Mouse (Mus musculus) heart, embryonic 13.5 days (tissue): ENCODE measurements around the gene Apeh. TPM values are rescaled to one million over a fixed set of nuclear protein-coding genes. Genes with fewer than 3 reads are reported as not detected.

Source experiments
- ATAC-seq: fragments of 200-750 bp; cut with Nextera tagmentation; 2 replicates; pipeline ENCODE4 v1.8.0; 2017; ENCODE audit warnings: moderate TSS enrichment; ENCODE audit not compliant: insufficient number of reproducible peaks, low FRiP score, low TSS enrichment; ENCODE audit errors: extremely low read depth
- H3K27ac ChIP-seq: fragments of 300-500 bp; sonication (generic); replicated peaks from 2 replicates; pipeline ENCODE4 v1.5.1; 2015; ENCODE audit warnings: moderate library complexity, mild to moderate bottlenecking, inconsistent platforms
- H3K27me3 ChIP-seq: fragments of 300-500 bp; sonication (generic); replicated peaks from 2 replicates; pipeline ENCODE4 v1.6.1; 2015; ENCODE audit warnings: mild to moderate bottlenecking, inconsistent platforms
- H3K36me3 ChIP-seq: fragments of 300-500 bp; sonication (generic); 2 replicates; pipeline ENCODE4 v1.6.1; 2015; ENCODE audit warnings: mild to moderate bottlenecking, inconsistent platforms
- H3K4me1 ChIP-seq: fragments of 300-500 bp; sonication (generic); 2 replicates; pipeline ENCODE4 v1.6.1; 2015; ENCODE audit warnings: inconsistent platforms
- H3K4me2 ChIP-seq: fragments of 300-500 bp; sonication (generic); 2 replicates; pipeline ENCODE4 v1.6.1; 2015; ENCODE audit warnings: inconsistent platforms, mild to moderate bottlenecking, moderate library complexity
- H3K4me3 ChIP-seq: fragments of 300-500 bp; sonication (generic); 2 replicates; pipeline ENCODE4 v1.5.1; 2015; ENCODE audit warnings: moderate library complexity, mild to moderate bottlenecking, inconsistent platforms
- H3K9ac ChIP-seq: fragments of 300-500 bp; sonication (generic); 2 replicates; pipeline ENCODE4 v1.6.1; 2015; ENCODE audit warnings: inconsistent platforms, mild to moderate bottlenecking, moderate library complexity
- H3K9me3 ChIP-seq: fragments of 300-500 bp; sonication (generic); 2 replicates; pipeline ENCODE4 v1.6.1; 2016; ENCODE audit warnings: inconsistent platforms
- WGBS: fragments of 180-500 bp; shearing (Covaris S2); methylation state at CpG from one replicate; pipeline ENCODE4 v1.1.7; 2015; ENCODE audit warnings: mixed read lengths; 5-methylcytosine and 5-hydroxymethylcytosine counted together
- polyA plus RNA-seq: library from polyadenylated mRNA; unstranded; fragments of >200 nt; fragmentation: Nextera tagmentation; extraction: Ambion mirVana; gene quantifications from 2 replicates; pipeline ENCODE4 v1.2.1, GENCODE M21; 2015

Gene Apeh
- polyA plus RNA-seq, 1 experiment from 2014 or later: 51.3 TPM

DNA sequence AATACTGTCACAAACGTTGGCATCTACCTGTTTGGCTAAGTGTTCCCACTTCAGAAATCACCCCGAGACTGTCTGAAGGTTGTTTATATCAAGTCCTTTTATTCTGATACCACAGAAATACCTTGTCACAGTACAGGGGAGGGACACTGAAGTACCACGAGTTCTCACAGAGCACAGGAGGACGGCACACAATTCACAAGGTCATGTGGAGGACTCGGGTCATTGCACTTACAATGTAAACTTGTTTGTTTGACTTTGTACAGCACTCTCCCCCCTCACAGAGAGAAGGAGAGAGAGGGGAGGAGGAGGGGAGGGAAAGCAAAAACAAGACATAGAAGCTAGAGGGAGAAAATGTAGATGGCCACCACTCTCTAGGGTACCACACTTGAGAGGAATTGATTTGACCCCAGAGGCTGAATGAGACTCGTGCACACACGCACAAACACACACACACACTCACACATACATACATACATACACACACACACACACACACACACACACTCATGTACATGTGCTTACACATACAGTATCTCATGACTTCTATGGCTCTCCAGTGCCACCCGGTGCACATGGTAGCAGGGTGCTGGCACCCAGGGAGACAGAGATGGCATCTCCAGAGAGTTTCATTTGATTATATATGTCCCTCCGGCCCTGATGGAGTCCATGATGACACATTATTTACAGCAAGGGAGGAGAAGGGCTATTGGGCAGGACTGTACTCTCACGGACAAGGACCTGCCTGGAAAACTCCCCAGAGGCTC is 1.7 kb upstream of the Apeh start:
- peak overlapping the region; percentile 49 for H3K27ac ChIP-seq
- H3K9ac ChIP-seq: peak overlapping the region; percentile 62; the same call in 1 of the 2 replicates
- H3K36me3 ChIP-seq: peaks cover 18% of the 10 kb centered on the region
- peak overlapping the region; percentile 80; the same call in 1 of the 2 replicates for H3K4me3 ChIP-seq
- H3K27me3 ChIP-seq: no peaks in the 10 kb centered on the region
- H3K9me3 ChIP-seq: no peaks in the 10 kb centered on the region
- ATAC-seq: no peak
- peak overlapping the region; percentile 100 for H3K4me2 ChIP-seq
- H3K4me1 ChIP-seq: peaks cover 52% of the 10 kb centered on the region
- WGBS: 59% methylated on average over 10 of the region's 10 CpGs

DNA sequence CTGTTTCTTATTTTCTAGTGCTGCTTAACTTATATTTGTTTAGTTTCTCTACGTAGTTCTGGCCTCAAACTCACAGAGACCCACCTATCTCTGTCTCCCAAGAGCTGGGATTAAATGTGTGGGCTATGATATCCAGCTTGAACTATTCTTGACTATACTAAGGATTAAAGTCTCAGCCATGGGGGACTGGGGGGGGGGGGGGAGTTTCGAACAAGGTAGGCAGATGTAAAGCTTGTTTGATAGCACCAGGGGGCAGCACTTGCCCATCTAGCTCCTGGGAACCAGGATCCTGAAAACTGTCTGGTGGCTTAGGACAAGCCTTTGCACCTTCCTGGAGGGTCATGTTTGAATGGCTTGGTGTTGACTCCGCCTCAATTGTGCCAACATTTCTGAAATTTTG is 1.1 kb upstream of the Apeh start:
- Histone ChIP-seq H3K4me3 (peak overlapping the region; percentile 80), H3K9ac (peak overlapping the region; percentile 91), H3K4me1 (peaks cover 52% of the 10 kb centered on the region), H3K27me3 (no peaks in the 10 kb centered on the region), H3K27ac (peak overlapping the region; percentile 82), H3K9me3 (no peaks in the 10 kb centered on the region), H3K4me2 (peak overlapping the region; percentile 100), H3K36me3 (peaks cover 24% of the 10 kb centered on the region)
- ATAC-seq: no peak
- 10% methylated on average over 3 of the region's 3 CpGs for WGBS

DNA sequence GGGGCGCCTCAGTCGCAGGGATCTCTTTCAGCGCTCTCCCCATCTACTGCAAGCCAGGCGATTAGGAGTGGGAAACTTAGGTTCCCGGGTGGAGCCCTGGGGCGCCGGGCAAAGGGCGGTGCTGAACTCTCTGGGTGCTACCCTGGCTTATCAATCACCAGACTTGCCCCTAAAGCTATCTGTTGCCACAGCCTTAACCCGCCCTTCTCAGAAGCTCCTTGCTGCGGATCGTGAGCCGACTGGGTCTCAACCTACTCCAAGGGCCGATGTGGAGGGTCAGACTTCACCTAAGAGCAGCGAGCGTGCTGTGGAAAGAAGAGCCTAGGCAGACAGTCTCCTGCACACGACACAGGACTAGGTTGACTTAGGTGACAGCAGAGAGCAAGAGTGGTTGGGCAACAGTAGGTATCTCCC is 599 bp upstream of the Apeh start:
- Histone ChIP-seq H3K4me3 (peak overlapping the region; percentile 80), H3K9ac (peak overlapping the region; percentile 91), H3K4me2 (peak overlapping the region; percentile 100), H3K36me3 (peaks cover 29% of the 10 kb centered on the region), H3K27ac (peak overlapping the region; percentile 82), H3K9me3 (no peaks in the 10 kb centered on the region), H3K27me3 (no peaks in the 10 kb centered on the region), H3K4me1 (peaks cover 52% of the 10 kb centered on the region)
- peak; percentile 10; the same call in 1 of the 2 replicates for ATAC-seq
- WGBS: 0% methylated on average over 16 of the region's 16 CpGs

DNA sequence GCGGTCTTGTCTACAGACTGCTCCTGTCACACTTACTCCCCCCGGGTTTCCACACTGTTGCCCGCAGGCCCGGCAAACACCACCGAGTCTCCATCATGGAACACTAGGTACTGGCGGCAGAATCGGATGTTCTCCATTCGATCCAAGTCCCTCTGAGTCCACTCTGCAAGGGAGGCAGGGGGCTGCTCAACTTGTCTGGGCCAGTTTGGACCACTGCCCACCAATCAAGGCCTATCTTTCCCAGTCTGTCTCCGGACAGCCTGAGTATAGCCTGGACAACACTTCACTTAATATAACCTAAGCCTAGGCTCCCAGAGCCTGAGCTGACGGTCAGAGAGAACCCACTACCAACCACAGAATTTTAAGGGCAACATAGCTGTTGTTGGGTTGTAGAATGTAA is 820 bp downstream of the Apeh start:
- Histone ChIP-seq H3K4me1 (peaks cover 50% of the 10 kb centered on the region), H3K9me3 (no peaks in the 10 kb centered on the region), H3K36me3 (peaks cover 43% of the 10 kb centered on the region), H3K4me2 (peak overlapping the region; percentile 100), H3K4me3 (peak overlapping the region; percentile 80), H3K27me3 (no peaks in the 10 kb centered on the region), H3K27ac (peak overlapping the region; percentile 82), H3K9ac (peak overlapping the region; percentile 91)
- WGBS: 62% methylated on average over 10 of the region's 10 CpGs
- no peak for ATAC-seq

DNA sequence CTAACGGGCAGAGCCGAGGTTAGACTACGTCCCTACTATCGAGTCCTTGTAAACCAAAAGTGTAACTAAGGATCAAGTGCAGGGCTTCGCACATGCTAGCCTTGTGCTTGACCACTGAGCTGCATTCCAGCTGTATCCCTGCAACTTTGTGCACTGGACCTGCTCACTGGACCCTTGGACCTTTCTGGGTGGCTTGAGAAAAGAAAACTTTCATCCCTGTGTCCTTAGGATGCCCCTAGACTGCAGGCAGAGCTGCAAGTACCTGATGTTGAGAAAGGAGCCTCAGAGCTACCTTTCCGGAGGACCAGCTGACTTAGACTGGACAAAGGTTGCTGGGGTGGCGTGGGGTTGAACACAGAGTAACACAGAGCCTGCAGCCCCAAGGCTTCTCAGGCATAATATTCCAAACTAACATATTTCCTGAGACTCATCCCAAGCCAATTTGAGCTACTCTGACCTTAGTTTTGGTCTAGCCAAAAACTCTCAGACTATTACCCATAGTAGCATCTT is 3.7 kb downstream of the Apeh start:
- Histone ChIP-seq H3K36me3 (peaks cover 72% of the 10 kb centered on the region), H3K9ac (no peak overlapping the region), H3K27ac (no peak overlapping the region), H3K9me3 (no peaks in the 10 kb centered on the region), H3K4me2 (no peak overlapping the region), H3K4me3 (no peak overlapping the region), H3K4me1 (peaks cover 22% of the 10 kb centered on the region), H3K27me3 (no peaks in the 10 kb centered on the region)
- no peak for ATAC-seq
- 95% methylated on average over 7 of the region's 7 CpGs for WGBS

DNA sequence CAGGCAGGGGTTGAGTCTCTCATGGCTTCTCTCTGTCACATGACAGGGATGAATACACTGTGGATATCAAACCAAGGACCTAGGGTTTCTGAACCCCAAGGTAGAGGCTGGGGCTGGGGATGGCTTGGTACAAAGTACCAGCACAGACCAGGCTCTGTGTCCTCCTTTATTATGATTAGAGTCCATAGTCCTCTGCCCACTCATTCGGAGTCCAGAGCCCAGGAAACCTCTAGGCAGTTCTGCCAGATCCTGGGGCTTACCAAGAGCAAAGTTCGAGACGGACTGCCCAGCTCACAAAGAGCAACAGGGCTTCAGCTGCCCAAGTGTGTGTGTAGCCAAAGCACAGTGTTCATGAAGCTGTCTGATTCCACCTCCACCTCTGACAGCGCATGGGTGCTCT is 9.1 kb downstream of the Apeh start:
- peak overlapping the region; percentile 7; the same call in 1 of the 2 replicates for H3K9ac ChIP-seq
- H3K27ac ChIP-seq: no peak overlapping the region
- WGBS: 96% methylated on average over 4 of the region's 4 CpGs
- no peak overlapping the region for H3K4me3 ChIP-seq
- peaks cover 64% of the 10 kb centered on the region for H3K36me3 ChIP-seq
- H3K27me3 ChIP-seq: peaks cover 45% of the 10 kb centered on the region
- peaks cover 32% of the 10 kb centered on the region for H3K4me1 ChIP-seq
- no peaks in the 10 kb centered on the region for H3K9me3 ChIP-seq
- H3K4me2 ChIP-seq: no peak overlapping the region
- no peak for ATAC-seq

DNA sequence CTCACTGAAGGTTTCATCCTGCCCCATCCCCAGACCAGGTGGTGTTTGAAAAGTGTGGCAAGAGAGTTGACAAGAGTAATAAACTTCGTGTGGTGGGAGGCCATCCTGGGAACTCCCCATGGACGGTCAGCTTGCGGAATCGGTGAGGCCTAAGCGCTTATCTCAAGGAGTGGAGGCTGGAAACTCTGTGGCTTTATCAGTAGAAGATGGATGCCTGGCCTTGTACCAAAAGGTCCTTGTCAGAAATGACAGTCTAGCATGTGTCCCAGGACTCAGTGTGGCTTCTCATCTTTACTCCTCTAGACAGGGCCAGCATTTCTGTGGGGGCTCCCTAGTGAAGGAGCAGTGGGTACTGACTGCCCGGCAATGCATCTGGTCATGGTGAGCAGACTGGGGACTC is 10.8 kb downstream of the Apeh start:
- Histone ChIP-seq H3K4me1 (peaks cover 38% of the 10 kb centered on the region), H3K27me3 (peaks cover 45% of the 10 kb centered on the region), H3K4me3 (no peak overlapping the region), H3K27ac (no peak overlapping the region), H3K4me2 (no peak overlapping the region), H3K9ac (no peak overlapping the region), H3K36me3 (peaks cover 47% of the 10 kb centered on the region), H3K9me3 (no peaks in the 10 kb centered on the region)
- 33% methylated on average over 6 of the region's 6 CpGs for WGBS
- ATAC-seq: no peak

DNA sequence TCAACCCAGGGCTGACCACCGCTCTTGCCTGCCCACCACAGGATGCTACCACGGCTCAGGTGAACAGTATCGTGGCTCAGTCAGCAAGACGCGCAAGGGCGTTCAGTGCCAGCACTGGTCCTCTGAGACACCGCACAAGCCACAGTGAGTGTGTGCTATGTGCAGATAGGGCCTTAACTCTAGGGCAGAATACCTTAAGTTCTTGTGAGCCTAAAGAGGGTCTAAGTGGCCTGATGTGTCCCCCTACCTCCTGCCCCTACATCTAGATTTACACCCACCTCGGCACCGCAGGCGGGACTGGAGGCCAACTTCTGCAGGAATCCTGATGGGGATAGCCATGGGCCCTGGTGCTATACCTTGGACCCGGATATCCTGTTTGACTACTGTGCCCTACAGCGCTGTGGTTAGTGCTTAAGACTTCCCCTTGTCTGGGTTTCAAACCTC is 11.4 kb downstream of the Apeh start, which contains the start of gene Rnf123:
TSS of gene Rnf123 (minus strand) at position 359 of the 444 bp plus-strand sequence.
- Histone ChIP-seq H3K27me3 (peaks cover 45% of the 10 kb centered on the region), H3K36me3 (peaks cover 41% of the 10 kb centered on the region), H3K4me1 (peaks cover 44% of the 10 kb centered on the region), H3K27ac (no peak within 1 kb of the TSS), H3K9ac (peak within 1 kb of the TSS; percentile 58), H3K4me3 (peak within 1 kb of the TSS; percentile 32), H3K9me3 (no peaks in the 10 kb centered on the region), H3K4me2 (peak within 1 kb of the TSS; percentile 59)
- no peak for ATAC-seq
- 32% methylated on average over 12 of the region's 12 CpGs for WGBS

DNA sequence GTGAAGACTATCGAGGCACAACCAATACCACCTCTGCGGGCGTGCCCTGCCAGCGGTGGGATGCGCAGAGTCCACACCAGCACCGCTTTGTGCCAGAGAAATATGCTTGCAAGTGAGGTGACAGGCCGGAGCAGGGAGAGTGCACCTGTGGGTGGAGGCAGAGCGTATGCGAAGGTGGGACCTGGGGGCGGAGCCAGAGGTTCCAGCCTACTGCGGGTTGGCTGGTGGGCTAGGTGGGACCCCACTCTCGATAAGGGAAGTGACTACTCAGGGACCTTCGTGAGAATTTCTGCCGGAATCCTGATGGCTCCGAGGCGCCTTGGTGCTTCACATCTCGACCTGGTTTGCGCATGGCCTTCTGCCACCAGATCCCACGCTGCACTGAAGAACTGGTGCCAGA is 11.9 kb downstream of the Apeh start:
- peak overlapping the region; percentile 32 for H3K4me3 ChIP-seq
- peak overlapping the region; percentile 58 for H3K9ac ChIP-seq
- peaks cover 49% of the 10 kb centered on the region for H3K4me1 ChIP-seq
- no peak overlapping the region for H3K27ac ChIP-seq
- WGBS: 5% methylated on average over 19 of the region's 19 CpGs
- no peak for ATAC-seq
- peak overlapping the region; percentile 59 for H3K4me2 ChIP-seq
- peaks cover 45% of the 10 kb centered on the region for H3K27me3 ChIP-seq
- peaks cover 37% of the 10 kb centered on the region for H3K36me3 ChIP-seq
- H3K9me3 ChIP-seq: no peaks in the 10 kb centered on the region

DNA sequence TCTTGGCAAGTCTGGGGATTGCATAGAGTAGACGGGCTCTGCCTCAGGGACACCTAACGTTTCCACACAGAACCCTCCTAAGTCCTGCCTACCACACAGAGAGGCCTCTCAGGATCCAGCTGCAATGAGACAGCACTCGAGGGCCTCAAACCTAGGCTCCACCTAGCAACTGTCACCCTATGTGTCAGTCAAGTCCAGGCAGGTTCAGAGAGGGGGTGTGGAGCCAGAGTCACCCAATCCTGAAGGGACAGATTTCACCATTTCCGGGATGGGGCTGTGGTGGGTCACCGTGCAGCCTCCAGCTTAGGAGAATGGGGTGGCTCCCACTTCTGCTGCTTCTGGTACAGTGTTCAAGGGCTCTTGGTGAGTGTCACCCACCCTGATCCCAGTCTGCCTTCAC is 14.2 kb downstream of the Apeh start, which contains the start of gene Mst1:
TSS of gene Mst1 (plus strand) at position 269 of the 400 bp plus-strand sequence.
- H3K4me2 ChIP-seq: peak within 1 kb of the TSS; percentile 90
- no peaks in the 10 kb centered on the region for H3K9me3 ChIP-seq
- 69% methylated on average over 5 of the region's 5 CpGs for WGBS
- peak within 1 kb of the TSS; percentile 74 for H3K27ac ChIP-seq
- H3K4me3 ChIP-seq: peak within 1 kb of the TSS; percentile 95
- H3K27me3 ChIP-seq: peaks cover 45% of the 10 kb centered on the region
- peaks cover 22% of the 10 kb centered on the region for H3K36me3 ChIP-seq
- peaks cover 46% of the 10 kb centered on the region for H3K4me1 ChIP-seq
- ATAC-seq: no peak
- H3K9ac ChIP-seq: peak within 1 kb of the TSS; percentile 98

DNA sequence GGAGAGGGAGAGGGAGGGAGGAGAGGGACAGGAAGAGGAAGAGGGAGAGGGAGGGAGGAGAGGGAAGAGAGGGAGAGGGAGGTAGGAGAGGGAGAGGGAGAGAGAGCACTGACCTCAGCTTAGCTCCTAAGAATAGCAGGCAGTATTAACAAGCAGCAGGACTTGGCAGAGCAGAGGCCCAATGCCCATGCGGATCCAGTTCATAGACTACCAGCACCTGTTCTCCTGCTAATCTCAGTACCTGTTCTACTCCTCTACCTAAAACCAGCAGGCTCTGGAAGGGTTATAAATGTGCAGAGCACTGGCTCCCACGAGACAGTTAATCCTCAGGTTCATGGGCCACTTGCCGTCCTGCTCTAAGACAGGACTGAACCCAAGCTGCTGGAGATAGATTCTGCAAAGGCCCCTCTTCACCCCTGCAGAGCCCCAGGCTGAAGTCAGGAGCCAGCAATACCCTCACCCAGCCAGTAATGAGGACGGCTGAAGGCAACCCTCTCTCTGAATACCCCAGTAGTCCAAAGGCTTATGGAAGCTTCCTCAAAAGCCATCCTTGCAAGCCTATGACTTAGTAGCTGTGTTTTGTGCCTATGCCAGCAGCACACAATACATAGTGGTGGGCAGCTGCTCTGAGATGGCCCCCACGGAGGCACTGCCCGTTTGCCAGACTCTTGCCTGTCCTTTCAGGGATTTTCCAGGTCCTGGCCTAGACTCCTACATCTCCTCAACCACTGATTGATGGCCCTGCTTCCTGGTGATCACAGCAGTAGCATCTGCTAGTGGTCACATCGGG is 21.1 kb downstream of the Apeh start:
- Histone ChIP-seq H3K4me1 (peaks cover 35% of the 10 kb centered on the region), H3K36me3 (peaks cover 41% of the 10 kb centered on the region), H3K9me3 (no peaks in the 10 kb centered on the region), H3K4me3 (no peak overlapping the region), H3K4me2 (no peak overlapping the region), H3K9ac (peak overlapping the region; percentile 65), H3K27me3 (no peaks in the 10 kb centered on the region), H3K27ac (peak overlapping the region; percentile 88)
- ATAC-seq: no peak
- 51% methylated on average over 7 of the region's 7 CpGs for WGBS
